Mouse (Mus musculus) hindbrain, embryonic 14.5 days (tissue): ENCODE data around the gene Nenf. TPM values are rescaled to one million over a fixed set of nuclear protein-coding genes. Genes with fewer than 3 reads are reported as not detected.
A peak's percentile ranks its signal among the peaks of the same experiment; 100 is the strongest.

ENCODE experiments used
- ATAC-seq: fragments of 200-750 bp; cut with Nextera tagmentation; 2 replicates; pipeline ENCODE4 v1.8.0; 2017; ENCODE audit warnings: moderate number of reproducible peaks, mild to moderate bottlenecking, moderate TSS enrichment, moderate library complexity; ENCODE audit not compliant: low FRiP score
- DNase-seq: peaks from one replicate; pipeline ENCODE4 v3.0.0-alpha.2; 2015; ENCODE audit warnings: low spot score
- H3K27ac ChIP-seq: fragments of 300-500 bp; sonication (generic); 2 replicates; pipeline ENCODE4 v1.5.1; 2014; ENCODE audit warnings: mild to moderate bottlenecking, moderate library complexity
- H3K27me3 ChIP-seq: fragments of 300-500 bp; sonication (generic); 2 replicates; pipeline ENCODE4 v1.6.1; 2014; ENCODE audit warnings: mild to moderate bottlenecking, low read length, mixed read lengths; ENCODE audit not compliant: control insufficient read depth, insufficient read depth
- H3K36me3 ChIP-seq: fragments of 300-500 bp; sonication (generic); replicated peaks from 2 replicates; pipeline ENCODE4 v1.6.1; 2014; ENCODE audit not compliant: control insufficient read depth, insufficient read depth
- H3K4me1 ChIP-seq: fragments of 300-500 bp; sonication (generic); replicated peaks from 2 replicates; pipeline ENCODE4 v1.6.1; 2014; ENCODE audit warnings: antibody characterized with exemption, low read length, mixed read lengths; ENCODE audit not compliant: control insufficient read depth, insufficient read depth
- H3K4me2 ChIP-seq: fragments of 300-500 bp; sonication (generic); replicated peaks from 2 replicates; pipeline ENCODE4 v1.6.1; 2014; ENCODE audit warnings: mild to moderate bottlenecking, moderate library complexity
- H3K4me3 ChIP-seq: fragments of 300-500 bp; sonication (generic); replicated peaks from 2 replicates; pipeline ENCODE4 v1.5.1; 2014; ENCODE audit warnings: mild to moderate bottlenecking, low read length
- H3K9ac ChIP-seq: fragments of 300-500 bp; sonication (generic); 2 replicates; pipeline ENCODE4 v1.6.1; 2014
- H3K9me3 ChIP-seq: fragments of 300-500 bp; sonication (generic); 2 replicates; pipeline ENCODE4 v1.6.1; 2016; ENCODE audit warnings: low read length; ENCODE audit not compliant: control insufficient read depth
- WGBS: fragments of 180-500 bp; shearing (Covaris S2); extraction: QIAGEN DNeasy Blood & Tissue Kit; methylation state at CpG from one replicate; pipeline ENCODE4 v1.1.7; 2014; 5-methylcytosine and 5-hydroxymethylcytosine counted together
- polyA plus RNA-seq: library from polyadenylated mRNA; unstranded; fragments of >200 nt; fragmentation: Nextera tagmentation; extraction: Ambion mirVana; gene quantifications from 2 replicates; pipeline ENCODE4 v1.2.1, GENCODE M21; 2014

Gene Nenf
- polyA plus RNA-seq, 1 experiment from 2014 or later = 166 TPM

DNA sequence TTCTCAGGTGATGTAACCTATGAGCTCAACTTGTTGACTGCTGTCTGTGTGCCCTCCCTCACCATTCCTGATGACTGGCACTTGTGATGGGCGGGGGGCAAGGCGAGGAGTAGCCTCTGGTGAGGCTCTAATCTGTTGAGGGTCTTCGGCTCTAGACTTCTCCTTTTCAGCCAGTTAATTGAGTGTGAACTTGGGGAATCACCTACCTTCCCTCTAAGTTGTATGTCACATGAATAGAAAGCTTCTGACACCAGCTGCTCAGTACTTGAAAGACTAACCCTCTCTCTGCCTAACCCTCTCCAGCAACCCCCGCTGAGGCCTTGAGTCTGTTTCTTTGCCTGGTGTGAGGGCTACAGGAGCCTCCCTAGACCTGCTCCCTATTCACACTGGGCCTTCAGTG is 39.7 kb downstream of the Nenf start:
- H3K4me2 ChIP-seq = no peak overlapping the region
- WGBS = 89% methylated on average over 4 of the region's 4 CpGs
- no peak overlapping the region for H3K27ac ChIP-seq
- no peaks in the 10 kb centered on the region for H3K4me1 ChIP-seq
- ATAC-seq (no peak), DNase-seq (no peak)
- H3K9ac ChIP-seq = no peak overlapping the region
- H3K27me3 ChIP-seq = no peaks in the 10 kb centered on the region
- no peaks in the 10 kb centered on the region for H3K36me3 ChIP-seq
- no peak overlapping the region for H3K4me3 ChIP-seq
- no peaks in the 10 kb centered on the region for H3K9me3 ChIP-seq

DNA sequence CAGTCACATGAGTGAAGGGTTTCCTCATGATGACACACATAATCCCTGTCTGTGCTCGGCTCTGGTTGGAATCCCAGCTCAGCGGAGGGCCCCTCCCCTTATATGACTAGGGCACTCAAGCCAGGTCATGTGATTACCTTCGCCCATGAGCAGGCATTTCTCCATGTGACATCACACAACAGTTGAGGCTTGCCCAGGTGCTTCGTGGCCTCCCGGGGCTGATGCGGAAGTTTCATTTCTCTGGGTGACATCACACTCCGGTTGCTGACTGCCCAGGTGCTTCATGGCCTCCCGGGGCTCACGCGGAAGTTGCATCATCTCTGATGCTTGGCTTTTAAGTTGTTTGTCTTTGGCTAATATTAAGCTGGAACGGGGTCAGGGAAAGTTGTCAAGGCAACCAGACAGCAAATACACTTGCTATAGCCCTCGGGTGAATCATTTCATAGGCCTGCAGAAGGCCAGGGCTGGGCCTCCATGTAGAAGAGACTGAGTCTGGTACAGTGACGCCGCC is 40.4 kb downstream of the Nenf start:
- no peaks in the 10 kb centered on the region for H3K9me3 ChIP-seq
- WGBS = 80% methylated on average over 14 of the region's 14 CpGs
- ATAC-seq = no peak

DNA sequence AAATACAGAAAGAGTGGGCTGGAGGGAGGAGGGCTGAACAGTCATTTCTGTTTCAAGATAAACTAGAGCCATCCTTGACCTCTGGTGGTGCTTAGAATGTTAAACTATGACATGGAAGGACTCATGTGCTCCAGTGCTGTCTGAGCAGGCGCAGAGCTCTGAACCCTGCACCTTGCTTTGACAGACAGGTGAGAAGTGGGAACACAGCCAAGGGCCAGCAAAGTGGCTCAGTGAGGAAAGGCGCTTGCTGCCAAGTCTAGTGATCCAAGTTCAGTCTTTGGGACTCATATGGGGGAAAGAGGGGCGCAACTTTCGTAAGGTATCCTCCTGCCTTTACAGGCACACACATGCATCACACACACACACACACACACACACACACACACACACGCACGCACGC is 41.8 kb downstream of the Nenf start:
- DNase-seq (no peak), ATAC-seq (no peak)
- Histone ChIP-seq H3K4me1 (no peaks in the 10 kb centered on the region), H3K27me3 (no peaks in the 10 kb centered on the region), H3K4me2 (no peak overlapping the region), H3K4me3 (no peak overlapping the region), H3K36me3 (no peaks in the 10 kb centered on the region), H3K9me3 (no peaks in the 10 kb centered on the region), H3K27ac (no peak overlapping the region), H3K9ac (no peak overlapping the region)
- 90% methylated on average over 7 of the region's 7 CpGs for WGBS

More for the DNA sequence above, 40.4 kb downstream of the Nenf start:
- no peak for DNase-seq
- H3K27me3 ChIP-seq = no peaks in the 10 kb centered on the region
- H3K9ac ChIP-seq = no peak overlapping the region
- no peaks in the 10 kb centered on the region for H3K36me3 ChIP-seq
- no peak overlapping the region for H3K4me3 ChIP-seq
- no peak overlapping the region for H3K27ac ChIP-seq
- no peaks in the 10 kb centered on the region for H3K4me1 ChIP-seq
- H3K4me2 ChIP-seq = no peak overlapping the region

DNA sequence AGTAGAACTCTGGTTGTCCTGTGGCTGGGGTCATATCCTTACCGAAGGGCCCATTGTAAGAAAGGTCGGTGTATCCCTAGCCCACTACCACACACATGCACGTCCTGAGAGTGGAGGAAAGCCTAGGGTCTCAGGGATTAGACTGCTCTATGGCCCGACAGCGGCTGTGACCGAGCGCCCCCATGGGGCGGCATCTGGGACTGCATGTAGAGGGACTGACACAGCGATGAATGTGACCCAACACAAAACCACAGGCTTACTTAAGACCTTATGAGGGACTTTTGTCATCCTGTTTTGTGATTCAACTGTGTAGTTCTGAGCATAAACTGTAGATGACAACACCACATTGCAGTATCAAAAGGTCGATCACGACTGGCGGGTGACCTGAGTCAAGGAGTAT is 42.5 kb downstream of the Nenf start:
- 5% methylated on average over 12 of the region's 12 CpGs for WGBS

DNA sequence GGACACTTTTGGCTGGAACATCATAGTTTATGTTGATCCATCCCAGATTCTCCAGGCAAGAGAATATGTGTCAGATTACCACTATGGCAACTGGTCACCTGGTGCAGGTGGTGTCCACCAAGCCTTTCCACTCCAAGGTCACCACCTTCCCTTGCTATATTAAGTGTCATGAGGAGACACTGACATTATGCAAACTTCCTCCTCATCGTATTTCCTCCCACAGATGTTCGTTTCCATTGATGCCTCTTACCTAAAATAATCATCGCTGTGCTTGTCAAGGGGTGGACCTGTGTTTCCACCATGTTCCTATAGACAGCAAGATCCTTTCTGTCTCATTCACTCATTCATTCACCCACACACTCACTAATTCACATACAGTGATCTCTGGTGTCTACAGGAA is 45.3 kb downstream of the Nenf start:
- WGBS = 88% methylated on average over 3 of the region's 3 CpGs
- no peak for DNase-seq
- Histone ChIP-seq H3K27me3 (no peaks in the 10 kb centered on the region), H3K4me2 (no peak overlapping the region), H3K9me3 (no peaks in the 10 kb centered on the region), H3K4me1 (no peaks in the 10 kb centered on the region), H3K9ac (no peak overlapping the region), H3K27ac (no peak overlapping the region), H3K36me3 (no peaks in the 10 kb centered on the region), H3K4me3 (no peak overlapping the region)
- ATAC-seq = no peak

More for the DNA sequence above, 42.5 kb downstream of the Nenf start:
- DNase-seq (peak; percentile 81), ATAC-seq (no peak; the same call in 1 of the 2 replicates)
- Histone ChIP-seq H3K36me3 (no peaks in the 10 kb centered on the region), H3K27me3 (no peaks in the 10 kb centered on the region), H3K4me2 (no peak overlapping the region), H3K9ac (no peak overlapping the region), H3K27ac (no peak overlapping the region), H3K4me1 (no peaks in the 10 kb centered on the region), H3K4me3 (no peak overlapping the region), H3K9me3 (no peaks in the 10 kb centered on the region)

DNA sequence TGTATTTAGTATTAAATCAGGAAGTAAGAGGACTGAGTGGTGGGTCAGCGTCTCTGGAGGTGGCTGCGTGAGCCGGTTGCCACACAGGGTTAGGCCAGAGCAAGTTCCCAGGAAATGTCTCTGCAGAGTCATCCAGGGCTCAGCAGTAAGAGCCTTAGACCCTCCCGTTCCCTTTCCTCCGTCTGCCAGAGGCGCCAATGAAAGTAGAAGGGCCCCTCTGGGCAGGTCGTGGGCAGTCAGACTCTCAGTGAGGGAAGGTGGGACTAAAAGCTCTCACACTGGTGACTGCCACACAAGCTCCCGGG is 48.4 kb downstream of the Nenf start:
- Histone ChIP-seq H3K4me1 (no peaks in the 10 kb centered on the region), H3K4me2 (no peak overlapping the region), H3K4me3 (no peak overlapping the region), H3K9ac (no peak overlapping the region), H3K9me3 (no peaks in the 10 kb centered on the region), H3K27me3 (no peaks in the 10 kb centered on the region), H3K27ac (no peak overlapping the region), H3K36me3 (no peaks in the 10 kb centered on the region)
- DNase-seq (no peak), ATAC-seq (no peak)
- 70% methylated on average over 8 of the region's 8 CpGs for WGBS

DNA sequence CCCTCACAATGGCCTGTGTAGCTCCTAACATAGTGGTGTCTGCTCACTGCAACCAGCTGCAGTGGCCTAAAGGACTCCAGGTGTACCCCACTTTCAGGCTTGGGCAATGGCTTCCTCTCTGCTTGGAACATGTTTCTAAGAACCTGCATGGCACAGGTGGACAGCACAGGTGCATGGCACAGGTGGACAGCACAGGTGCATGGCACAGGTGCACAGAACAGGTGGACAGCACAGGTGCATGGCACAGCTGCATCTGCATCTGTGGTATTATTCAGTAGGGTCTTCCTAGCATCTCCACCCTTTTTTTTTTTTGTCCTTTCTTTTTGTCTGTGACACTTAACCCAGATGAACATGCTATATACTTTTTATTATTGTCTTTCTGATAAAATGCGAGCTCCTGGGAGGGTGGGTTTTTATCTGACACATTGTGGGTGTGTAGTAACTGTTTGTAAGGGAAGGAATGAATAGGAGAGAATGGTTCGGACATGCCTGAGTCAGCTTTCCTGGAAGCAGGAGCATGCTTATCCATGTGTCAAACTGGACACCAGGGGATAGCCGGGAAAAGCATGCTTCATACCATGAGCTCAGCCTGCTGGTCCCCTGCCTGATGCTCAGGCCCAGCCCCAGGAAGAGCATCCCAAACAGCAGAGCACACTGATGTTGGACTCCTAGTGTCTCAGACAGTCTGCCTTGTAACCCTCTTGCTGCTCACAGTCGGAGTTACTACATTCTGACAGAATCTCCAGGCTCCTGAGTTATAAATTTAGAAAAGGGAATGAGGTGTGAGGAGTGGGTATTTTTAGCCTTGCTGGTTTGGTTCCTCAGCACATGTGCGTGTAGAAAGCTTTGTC is 49.0 kb downstream of the Nenf start:
- Histone ChIP-seq H3K4me2 (no peak overlapping the region), H3K4me1 (no peaks in the 10 kb centered on the region), H3K9ac (no peak overlapping the region), H3K36me3 (no peaks in the 10 kb centered on the region), H3K9me3 (no peaks in the 10 kb centered on the region), H3K27ac (no peak overlapping the region), H3K4me3 (no peak overlapping the region), H3K27me3 (no peaks in the 10 kb centered on the region)
- no peak for ATAC-seq
- WGBS = 74% methylated on average over 5 of the region's 5 CpGs
- DNase-seq = no peak

DNA sequence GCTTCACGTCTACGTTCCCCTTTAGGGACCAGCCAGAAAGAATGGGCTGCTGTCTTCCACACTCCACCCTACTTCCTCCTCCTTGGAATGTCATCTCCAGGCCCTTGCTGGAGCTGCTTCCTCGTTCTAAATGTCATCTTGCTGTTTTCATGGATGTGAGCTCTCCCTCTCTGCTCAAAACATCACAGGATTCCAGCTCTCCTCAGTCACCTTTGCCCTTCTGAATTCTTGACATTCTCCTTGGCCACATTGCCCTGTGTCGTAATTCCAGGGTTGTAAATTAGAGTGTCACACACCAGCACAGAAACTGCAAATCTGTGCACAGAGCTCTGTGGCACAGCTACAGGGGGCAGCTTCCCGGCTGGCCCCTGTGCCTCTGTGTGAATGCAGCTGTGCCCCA is 50.1 kb downstream of the Nenf start:
- no peak for DNase-seq
- H3K36me3 ChIP-seq = no peaks in the 10 kb centered on the region
- no peaks in the 10 kb centered on the region for H3K9me3 ChIP-seq
- H3K27ac ChIP-seq = no peak overlapping the region
- no peaks in the 10 kb centered on the region for H3K27me3 ChIP-seq
- H3K4me2 ChIP-seq = no peak overlapping the region
- ATAC-seq = no peak
- no peak overlapping the region for H3K9ac ChIP-seq
- WGBS = 49% methylated on average over 5 of the region's 5 CpGs
- no peak overlapping the region for H3K4me3 ChIP-seq
- no peaks in the 10 kb centered on the region for H3K4me1 ChIP-seq

DNA sequence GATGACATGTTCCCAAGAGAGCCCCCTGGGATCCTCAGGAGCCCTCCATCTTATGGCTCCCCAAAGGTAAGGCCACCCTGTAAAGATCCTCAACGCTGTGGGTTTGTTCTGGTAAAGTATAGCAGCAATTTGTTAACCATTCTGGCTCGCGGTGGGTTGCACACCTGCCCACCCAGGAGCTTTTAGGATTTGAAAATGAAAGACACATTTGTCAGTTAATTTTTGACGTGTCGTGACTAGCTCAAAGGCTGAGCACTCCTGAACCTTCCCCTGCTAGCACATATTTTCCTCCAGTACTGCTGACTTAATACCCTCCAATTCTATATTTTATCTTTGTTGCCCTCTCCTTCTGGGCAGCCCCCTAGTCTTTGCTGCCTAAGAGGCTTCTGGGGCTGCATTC is 50.8 kb downstream of the Nenf start:
- no peaks in the 10 kb centered on the region for H3K4me1 ChIP-seq
- no peaks in the 10 kb centered on the region for H3K36me3 ChIP-seq
- 90% methylated on average over 5 of the region's 5 CpGs for WGBS
- no peak for ATAC-seq
- no peak for DNase-seq
- H3K27ac ChIP-seq = no peak overlapping the region
- H3K9ac ChIP-seq = no peak overlapping the region
- no peaks in the 10 kb centered on the region for H3K27me3 ChIP-seq
- no peak overlapping the region for H3K4me3 ChIP-seq
- no peaks in the 10 kb centered on the region for H3K9me3 ChIP-seq
- H3K4me2 ChIP-seq = no peak overlapping the region

DNA sequence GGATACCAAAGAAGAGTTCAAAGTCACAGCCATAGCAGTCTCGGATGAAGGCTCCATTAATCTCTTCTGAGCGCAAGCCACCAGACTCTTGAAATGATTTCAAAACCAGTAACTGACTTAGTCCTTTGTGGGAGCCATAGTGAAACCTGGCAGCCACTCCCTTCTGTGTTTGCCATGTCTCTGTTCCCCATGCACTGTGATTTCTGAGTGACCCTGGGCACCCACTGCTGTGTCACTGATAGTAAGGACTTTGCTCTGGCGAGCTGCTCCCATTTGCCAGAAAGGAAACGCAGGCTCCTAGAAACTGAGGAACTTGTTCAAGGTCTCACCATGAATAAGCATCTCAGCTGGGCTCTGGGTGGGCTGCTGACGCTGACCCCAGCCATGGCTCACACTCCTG is 54.5 kb downstream of the Nenf start:
- H3K9ac ChIP-seq = no peak overlapping the region
- no peak for ATAC-seq
- H3K4me3 ChIP-seq = no peak overlapping the region
- WGBS = 86% methylated on average over 5 of the region's 5 CpGs
- DNase-seq = no peak
- H3K4me1 ChIP-seq = no peaks in the 10 kb centered on the region
- H3K4me2 ChIP-seq = no peak overlapping the region
- H3K27ac ChIP-seq = no peak overlapping the region
- no peaks in the 10 kb centered on the region for H3K36me3 ChIP-seq
- H3K9me3 ChIP-seq = no peaks in the 10 kb centered on the region
- H3K27me3 ChIP-seq = no peaks in the 10 kb centered on the region
